ENCODE assay signal across 10 mouse cellular contexts in genomic region chr6:86667061-86667460, GRCm38 (mm10). TPM values are rescaled to one million over a fixed set of nuclear protein-coding genes. Genes with fewer than 3 reads are reported as not detected.
DNase-seq lines count a peak whose midpoint lies in the region; ATAC-seq and TF ChIP-seq lines count a peak whose summit lies in the region.
"Had no signal": no experiment of that assay in that cellular context is flagged by ENCODE, and none has a peak within 500 bp of the region (broad histone marks: within the 10 kb centered on the region; RNA-seq: fewer than 3 reads in every experiment).

No protein-coding gene starts in this region.

- no peak overlapping the region for H3K27ac ChIP-seq in lung, postnatal 0 days (ENCODE audit: low read length)
- H3K27ac ChIP-seq in liver, embryonic 13.5 days, result peak overlapping the region; percentile 81
- H3K27ac ChIP-seq in neural tube, embryonic 14.5 days (ENCODE audit: low read depth, low read length), result no peak overlapping the region

- no peak for TF ChIP-seq CTCF in lung, postnatal 0 days (IDR thresholded peaks at IDR 0.05)

- H3K9me3 ChIP-seq in lung, postnatal 0 days (ENCODE audit: low read length), result no peaks in the 10 kb centered on the region
- no peaks in the 10 kb centered on the region for H3K9me3 ChIP-seq in liver, embryonic 13.5 days (replicated peaks)
- no peaks in the 10 kb centered on the region for H3K9me3 ChIP-seq in neural tube, embryonic 14.5 days (ENCODE audit: control insufficient read depth, low read length)

- 92% methylated on average over 10 of the region's 10 CpGs for WGBS in lung, postnatal 0 days
- WGBS in liver, embryonic 13.5 days (ENCODE audit: insufficient replicate concordance), result 89% methylated on average over 10 of the region's 10 CpGs
- WGBS in neural tube, embryonic 14.5 days, result 95% methylated on average over 10 of the region's 10 CpGs

- no peak for TF ChIP-seq EP300 in lung, postnatal 0 days (IDR thresholded peaks at IDR 0.05)

- peaks cover 12% of the 10 kb centered on the region; the same call in 1 of the 2 replicates for H3K4me1 ChIP-seq in lung, postnatal 0 days (ENCODE audit: insufficient read depth, low read depth, low read length)
- peaks cover 58% of the 10 kb centered on the region for H3K4me1 ChIP-seq in liver, embryonic 13.5 days (replicated peaks)
- peaks cover 18% of the 10 kb centered on the region for H3K4me1 ChIP-seq in neural tube, embryonic 14.5 days (ENCODE audit: control insufficient read depth, insufficient read depth, low read length)

- no peaks in the 10 kb centered on the region for H3K27me3 ChIP-seq in lung, postnatal 0 days (replicated peaks; ENCODE audit: insufficient read depth, low read length)
- no peaks in the 10 kb centered on the region for H3K27me3 ChIP-seq in liver, embryonic 13.5 days
- H3K27me3 ChIP-seq in neural tube, embryonic 14.5 days (ENCODE audit: control insufficient read depth, insufficient read depth, low read length), result no peaks in the 10 kb centered on the region

- no peak overlapping the region for H3K9ac ChIP-seq in lung, postnatal 0 days (replicated peaks; ENCODE audit: low read depth)
- H3K9ac ChIP-seq in liver, embryonic 13.5 days, result peak overlapping the region; percentile 96
- H3K9ac ChIP-seq in neural tube, embryonic 14.5 days (replicated peaks; ENCODE audit: low read depth, low read length), result 0 out of 2 replicates have a peak overlapping the region, but pooled peaks have one; percentile 11

- H3K4me2 ChIP-seq in lung, postnatal 0 days (replicated peaks; ENCODE audit: low read depth, low read length), result peak overlapping the region; percentile 95
- H3K4me2 ChIP-seq in liver, embryonic 13.5 days, result peak overlapping the region; percentile 79
- peak overlapping the region; percentile 89; the same call in 1 of the 2 replicates for H3K4me2 ChIP-seq in neural tube, embryonic 14.5 days (ENCODE audit: low read depth, low read length)

- intact Hi-C loops in left cerebral cortex, postnatal 10 days (cut with DNase I), result no loop called here

- peak; percentile 83 for DNase-seq in CD4-positive, CD25-positive, alpha-beta regulatory T cell, adult 2 months (ENCODE audit: low read depth, low spot score)
- DNase-seq in lung, postnatal 0 days (ENCODE audit: low spot score), result no peak
- no peak for DNase-seq in lung, postnatal 14 days
- no peak for DNase-seq in liver, embryonic 13.5 days
- DNase-seq in cerebellum, adult 18-20 months, result no peak
- no peak for DNase-seq in left cerebral cortex, postnatal 10 days (ENCODE audit: extremely low spot score in 1 of 2, low spot score in 2 of 2)
- DNase-seq: layer of hippocampus, postnatal 36 days; lung, postnatal 10 days had no signal

- peak overlapping the region; percentile 99; the same call in 1 of the 2 replicates for H3K4me3 ChIP-seq in lung, postnatal 0 days (ENCODE audit: low read depth, low read length)
- peak overlapping the region; percentile 93 for H3K4me3 ChIP-seq in liver, embryonic 13.5 days (replicated peaks)
- no peak overlapping the region for H3K4me3 ChIP-seq in neural tube, embryonic 14.5 days (ENCODE audit: low read depth, low read length)

- ATAC-seq in CD4-positive, CD25-positive, alpha-beta regulatory T cell, adult 4 months, result no peak
- no peak for ATAC-seq in lung, postnatal 0 days
- ATAC-seq in liver, embryonic 13.5 days (ENCODE audit: low read depth), result no peak
- ATAC-seq in neural tube, embryonic 14.5 days (ENCODE audit: low read depth), result no peak

- H3K36me3 ChIP-seq in lung, postnatal 0 days (ENCODE audit: insufficient read depth, low read length), result peaks cover 21% of the 10 kb centered on the region
- peaks cover 60% of the 10 kb centered on the region for H3K36me3 ChIP-seq in liver, embryonic 13.5 days
- H3K36me3 ChIP-seq in neural tube, embryonic 14.5 days (ENCODE audit: control insufficient read depth, insufficient read depth, low read length), result peaks cover 20% of the 10 kb centered on the region; the same call in 1 of the 2 replicates

RNA-seq across cellular contexts. Expression of gene Mxd1, which starts 1.9 kb away (rescaled TPM):
- polyA plus RNA-seq in CD4-positive, CD25-positive, alpha-beta regulatory T cell, adult 4 months (2017; shearing (Covaris generic)), result 10 to 100 TPM; 17.8 to 21.8 TPM
- 16.4 and 17.2 TPM in 2 replicates for polyA plus RNA-seq in lung, postnatal 0 days (2015; fragmentation: Nextera tagmentation; extraction: Ambion mirVana)
- polyA plus RNA-seq in liver, embryonic 13.5 days (2015; fragmentation: Nextera tagmentation; extraction: Ambion mirVana), result 32.9 and 38.7 TPM in 2 replicates
- polyA plus RNA-seq in neural tube, embryonic 14.5 days (2014; fragmentation: Nextera tagmentation; extraction: Ambion mirVana), result 15.4 and 22.8 TPM in 2 replicates
- total RNA-seq in left cerebral cortex, postnatal 10 days (2021), result 10 to 100 TPM; 14.7 to 18.7 TPM

RNA-seq across cellular contexts. Expression of gene Snrnp27, which starts 17.3 kb away (rescaled TPM):
- polyA plus RNA-seq in CD4-positive, CD25-positive, alpha-beta regulatory T cell, adult 4 months (2017; shearing (Covaris generic)), result 100 to 1,000 TPM; 100 to 121 TPM
- polyA plus RNA-seq in lung, postnatal 0 days (2015; fragmentation: Nextera tagmentation; extraction: Ambion mirVana), result 91.2 and 95.5 TPM in 2 replicates
- 71.2 and 86.4 TPM in 2 replicates for polyA plus RNA-seq in liver, embryonic 13.5 days (2015; fragmentation: Nextera tagmentation; extraction: Ambion mirVana)
- 97.0 and 97.4 TPM in 2 replicates for polyA plus RNA-seq in neural tube, embryonic 14.5 days (2014; fragmentation: Nextera tagmentation; extraction: Ambion mirVana)
- 10 to 100 TPM; 51.8 to 53.7 TPM for total RNA-seq in left cerebral cortex, postnatal 10 days (2021)

RNA-seq across cellular contexts. Expression of gene Asprv1, which starts 39.1 kb away (rescaled TPM):
- polyA plus RNA-seq in CD4-positive, CD25-positive, alpha-beta regulatory T cell, adult 4 months (2017; shearing (Covaris generic)), result under 1 TPM in 1 of 2 experiments, not detected in 1; 0.20 TPM
- 4.4 and 4.6 TPM in 2 replicates for polyA plus RNA-seq in lung, postnatal 0 days (2015; fragmentation: Nextera tagmentation; extraction: Ambion mirVana)
- 0.25 and 0.29 TPM in 2 replicates for polyA plus RNA-seq in liver, embryonic 13.5 days (2015; fragmentation: Nextera tagmentation; extraction: Ambion mirVana)
- polyA plus RNA-seq in neural tube, embryonic 14.5 days (2014; fragmentation: Nextera tagmentation; extraction: Ambion mirVana), result 0.82 and 1.1 TPM in 2 replicates
- 1 to 10 TPM; 1.3 to 1.7 TPM for total RNA-seq in left cerebral cortex, postnatal 10 days (2021)
